Mouse (Mus musculus) kidney, postnatal 0 days (tissue): ENCODE data around the gene Creld2. TPM values are rescaled to one million over a fixed set of nuclear protein-coding genes. Genes with fewer than 3 reads are reported as not detected.

ENCODE experiments used
- ATAC-seq: fragments of 200-750 bp; cut with Nextera tagmentation; replicated peaks from 2 replicates; pipeline ENCODE4 v1.8.0; 2017; ENCODE audit warnings: low read depth, moderate number of reproducible peaks, moderate TSS enrichment, moderate library complexity; ENCODE audit not compliant: low FRiP score
- DNase-seq: peaks from one replicate; pipeline ENCODE4 v3.0.0-alpha.2; 2016; ENCODE audit warnings: low spot score
- H3K27ac ChIP-seq: fragments of 300-500 bp; sonication (generic); 2 replicates; pipeline ENCODE4 v1.5.1; 2014; ENCODE audit warnings: mild to moderate bottlenecking
- H3K27me3 ChIP-seq: fragments of 300-500 bp; sonication (generic); 2 replicates; pipeline ENCODE4 v1.6.1; 2014; ENCODE audit warnings: low read length, mixed read lengths; ENCODE audit not compliant: insufficient read depth
- H3K36me3 ChIP-seq: fragments of 300-500 bp; sonication (generic); 2 replicates; pipeline ENCODE4 v1.6.1; 2014; ENCODE audit warnings: low read length, mixed read lengths; ENCODE audit not compliant: insufficient read depth
- H3K4me1 ChIP-seq: fragments of 300-500 bp; sonication (generic); replicated peaks from 2 replicates; pipeline ENCODE4 v1.6.1; 2014; ENCODE audit warnings: antibody characterized with exemption, low read length, mixed read lengths; ENCODE audit not compliant: insufficient read depth
- H3K4me2 ChIP-seq: fragments of 300-500 bp; sonication (generic); 2 replicates; pipeline ENCODE4 v1.6.1; 2014; ENCODE audit warnings: mild to moderate bottlenecking, low read length, moderate library complexity, mixed read lengths
- H3K4me3 ChIP-seq: fragments of 300-500 bp; sonication (generic); replicated peaks from 2 replicates; pipeline ENCODE4 v1.5.1; 2014; ENCODE audit warnings: low read depth, low read length
- H3K9ac ChIP-seq: fragments of 300-500 bp; sonication (generic); 2 replicates; pipeline ENCODE4 v1.6.1; 2014; ENCODE audit warnings: low read depth, low read length
- H3K9me3 ChIP-seq: fragments of 300-500 bp; sonication (generic); replicated peaks from 2 replicates; pipeline ENCODE4 v1.6.1; 2016; ENCODE audit warnings: low read length, inconsistent platforms, mixed read lengths
- CTCF ChIP-seq: IDR thresholded peaks from 2 replicates; pipeline ENCODE4 v1.5.1; 2016; ENCODE audit warnings: antibody characterized with exemption, low read depth, mild to moderate bottlenecking, moderate library complexity
- WGBS: fragments of 180-500 bp; shearing (Covaris S2); extraction: QIAGEN DNeasy Blood & Tissue Kit; methylation state at CpG from one replicate; pipeline ENCODE4 v1.1.7; 2014; 5-methylcytosine and 5-hydroxymethylcytosine counted together
- polyA plus RNA-seq: library from polyadenylated mRNA; unstranded; fragments of >200 nt; fragmentation: Nextera tagmentation; extraction: Ambion mirVana; gene quantifications from 2 replicates; pipeline ENCODE4 v1.2.1, GENCODE M21; 2015

The Creld2 gene
- polyA plus RNA-seq, 1 experiment from 2014 or later: 79.0 TPM

DNA sequence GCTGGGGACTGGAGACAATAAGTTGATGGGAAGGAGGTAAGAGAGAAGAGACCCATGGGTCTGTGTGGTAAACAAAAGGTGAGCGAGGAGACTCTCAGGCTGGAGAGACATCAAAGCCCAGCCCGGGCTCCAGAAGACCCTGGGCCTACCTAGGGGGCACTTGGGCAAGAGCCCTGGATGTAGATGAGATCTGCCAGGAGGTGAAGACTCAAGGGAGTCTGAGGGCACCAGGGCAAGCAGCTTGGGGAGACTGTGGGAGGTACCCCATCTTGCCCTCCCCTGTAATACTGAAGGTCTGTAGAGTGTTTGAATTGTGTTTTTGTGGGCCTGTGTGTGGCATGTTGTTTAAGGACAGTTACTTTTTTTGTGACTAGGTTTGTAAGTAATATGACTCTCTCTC, 39.3 kb downstream of the Creld2 start:
- no peak for TF ChIP-seq CTCF
- Histone ChIP-seq H3K27me3 (no peaks in the 10 kb centered on the region), H3K4me3 (no peak overlapping the region), H3K27ac (no peak overlapping the region), H3K9me3 (no peaks in the 10 kb centered on the region), H3K4me1 (peaks cover 25% of the 10 kb centered on the region), H3K36me3 (no peaks in the 10 kb centered on the region), H3K9ac (no peak overlapping the region), H3K4me2 (no peak overlapping the region)
- ATAC-seq: no peak
- DNase-seq: no peak
- WGBS: 86% methylated on average over 2 of the region's 2 CpGs

DNA sequence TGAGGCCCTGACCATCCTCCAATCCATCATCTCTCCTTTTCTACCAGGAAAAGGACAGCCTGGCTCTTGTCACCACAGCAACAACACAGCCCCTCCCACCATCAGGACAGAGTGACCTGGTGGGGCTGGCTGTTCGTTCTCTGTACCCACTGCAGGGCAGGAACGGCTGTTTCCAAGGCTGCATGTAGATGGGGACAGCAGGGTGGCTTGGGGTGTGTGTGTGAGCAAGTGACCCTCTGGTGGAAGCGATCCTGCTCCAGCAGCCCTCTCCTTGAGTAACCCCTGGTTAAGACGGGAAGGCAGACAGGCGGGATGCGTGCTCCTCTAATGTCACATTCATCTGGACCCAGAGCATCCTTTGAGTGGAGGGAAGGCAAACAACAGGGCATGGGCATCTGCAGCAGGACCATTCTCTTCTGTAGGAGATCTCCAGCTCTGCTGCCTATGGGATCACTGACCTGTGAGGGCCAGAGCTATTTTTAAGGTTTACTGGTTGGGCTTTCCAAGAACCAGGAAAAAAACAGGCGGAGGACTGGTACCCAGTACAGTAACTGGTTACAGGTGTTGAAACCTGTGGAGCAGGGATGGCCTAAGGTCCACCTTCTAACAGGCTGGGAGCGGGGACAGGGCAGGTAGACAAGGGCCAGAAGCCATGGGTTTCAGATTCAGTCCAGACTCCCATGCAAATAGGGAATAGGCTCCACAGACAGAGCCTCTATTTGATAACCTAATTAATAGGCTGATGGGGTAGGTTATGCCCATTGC, 39.9 kb downstream of the Creld2 start:
- 63% methylated on average over 8 of the region's 8 CpGs for WGBS
- Histone ChIP-seq H3K4me1 (peaks cover 20% of the 10 kb centered on the region), H3K4me2 (no peak overlapping the region), H3K9me3 (no peaks in the 10 kb centered on the region), H3K27ac (no peak overlapping the region), H3K27me3 (no peaks in the 10 kb centered on the region), H3K36me3 (peaks cover 3% of the 10 kb centered on the region; the same call in 1 of the 2 replicates), H3K4me3 (no peak overlapping the region), H3K9ac (no peak overlapping the region)
- DNase-seq (no peak), ATAC-seq (no peak)
- TF ChIP-seq CTCF: no peak

- no peak for TF ChIP-seq CTCF
- no peak overlapping the region for H3K9ac ChIP-seq
- DNase-seq (no peak), ATAC-seq (no peak)
- H3K4me1 ChIP-seq: peaks cover 19% of the 10 kb centered on the region
- peaks cover 14% of the 10 kb centered on the region; the same call in 1 of the 2 replicates for H3K36me3 ChIP-seq
- 92% methylated on average over 3 of the region's 3 CpGs for WGBS
- no peaks in the 10 kb centered on the region for H3K27me3 ChIP-seq
- no peaks in the 10 kb centered on the region for H3K9me3 ChIP-seq
- H3K4me2 ChIP-seq: no peak overlapping the region
- peak overlapping the region; percentile 96; the same call in 1 of the 2 replicates for H3K27ac ChIP-seq
- H3K4me3 ChIP-seq: no peak overlapping the region
Measured at GRCm38 (mm10) chr15:88860781-88861180, 41.3 kb downstream of the Creld2 start.

DNA sequence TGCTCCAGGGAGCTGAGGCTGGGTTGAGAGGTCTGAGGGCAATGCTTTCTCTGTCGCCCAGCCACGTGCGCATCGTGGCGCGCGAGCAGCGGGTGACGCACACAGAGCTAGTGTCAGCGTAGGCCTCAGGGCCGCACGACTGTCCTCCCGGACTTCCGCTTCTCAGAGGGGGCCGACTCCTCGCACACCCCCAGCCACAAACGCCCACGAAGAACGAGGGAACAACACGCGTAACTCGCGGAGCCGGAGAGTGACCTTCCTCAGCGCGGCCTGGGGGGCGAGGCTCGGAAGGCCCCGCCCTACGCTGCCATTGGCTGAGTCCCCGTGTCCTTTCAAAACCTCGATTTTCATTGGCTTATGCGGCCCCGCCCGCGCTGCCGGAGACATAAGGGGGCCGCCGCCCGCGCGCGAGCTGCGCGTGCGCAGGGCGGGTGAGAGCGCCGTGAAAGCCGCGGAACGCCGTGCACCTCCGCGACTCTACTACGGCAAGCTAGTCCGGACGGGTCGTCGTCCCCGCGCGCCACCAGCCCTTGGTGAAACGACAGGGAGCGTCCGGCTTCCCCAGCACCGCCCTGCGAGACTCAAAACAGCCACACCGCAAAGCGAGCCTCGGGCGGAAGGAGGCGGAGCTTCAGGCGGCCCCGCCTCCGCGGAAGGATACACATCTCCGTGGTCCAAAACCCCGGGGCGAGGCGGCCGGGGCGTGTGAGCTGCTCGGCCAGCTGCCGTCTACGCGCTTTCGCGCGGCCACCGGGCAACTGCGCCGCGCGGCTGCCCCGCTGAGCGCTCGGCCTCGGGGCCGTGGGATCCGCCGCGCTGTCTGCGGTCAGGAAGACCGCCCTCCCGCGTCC, 42.6 kb downstream of the Creld2 start, which contains the start of gene Pim3:
Gene Pim3 (plus strand): TSS at position 415 of the 851 bp plus-strand sequence.
- no peaks in the 10 kb centered on the region for H3K9me3 ChIP-seq
- WGBS: under 1% methylated on average over 94 of the region's 107 CpGs

DNA sequence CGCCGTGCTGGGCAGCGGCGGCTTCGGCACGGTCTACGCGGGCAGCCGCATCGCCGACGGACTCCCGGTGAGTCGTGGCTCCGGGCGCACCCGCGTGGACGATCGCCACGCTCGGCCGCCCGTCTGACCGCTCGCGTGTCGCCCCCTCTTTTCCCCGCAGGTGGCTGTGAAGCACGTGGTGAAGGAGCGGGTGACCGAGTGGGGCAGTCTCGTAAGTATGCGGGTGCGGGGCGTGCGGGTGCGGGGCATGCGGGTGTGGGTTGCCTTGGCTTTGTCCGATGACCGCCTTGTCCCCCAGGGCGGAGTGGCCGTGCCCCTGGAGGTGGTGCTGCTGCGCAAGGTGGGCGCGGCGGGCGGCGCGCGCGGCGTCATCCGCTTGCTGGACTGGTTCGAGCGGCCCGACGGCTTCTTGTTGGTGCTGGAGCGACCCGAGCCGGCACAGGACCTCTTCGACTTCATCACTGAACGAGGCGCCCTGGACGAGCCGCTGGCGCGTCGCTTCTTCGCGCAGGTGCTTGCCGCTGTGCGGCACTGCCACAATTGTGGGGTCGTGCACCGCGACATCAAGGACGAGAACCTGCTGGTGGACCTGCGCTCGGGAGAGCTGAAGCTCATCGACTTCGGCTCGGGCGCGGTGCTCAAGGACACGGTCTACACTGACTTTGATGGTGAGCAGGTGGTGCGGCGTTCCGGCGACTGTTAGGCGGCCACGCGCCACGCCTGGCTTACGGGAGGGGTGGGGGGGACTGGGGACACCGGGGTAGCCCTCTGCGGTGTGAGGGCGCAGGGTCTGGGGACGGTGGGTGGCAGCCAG, 43.6 kb downstream of the Creld2 start:
- WGBS: under 1% methylated on average over 91 of the region's 98 CpGs
- ATAC-seq (no peak; the same call in 1 of the 2 replicates), DNase-seq (peak; percentile 49)
- Histone ChIP-seq H3K4me2 (peak overlapping the region; percentile 91), H3K9ac (peak overlapping the region; percentile 89), H3K36me3 (peaks cover 23% of the 10 kb centered on the region), H3K4me3 (peak overlapping the region; percentile 83), H3K4me1 (peaks cover 38% of the 10 kb centered on the region), H3K27ac (peak overlapping the region; percentile 96), H3K9me3 (no peaks in the 10 kb centered on the region), H3K27me3 (no peaks in the 10 kb centered on the region)
- peak; percentile 17; the same call in 1 of the 2 replicates for TF ChIP-seq CTCF

More for the DNA sequence above, 42.6 kb downstream of the Creld2 start, which contains the start of gene Pim3:
- Histone ChIP-seq H3K4me3 (peak within 1 kb of the TSS; percentile 83), H3K4me1 (peaks cover 29% of the 10 kb centered on the region), H3K36me3 (peaks cover 23% of the 10 kb centered on the region), H3K9ac (peak within 1 kb of the TSS; percentile 89), H3K27me3 (no peaks in the 10 kb centered on the region), H3K4me2 (peak within 1 kb of the TSS; percentile 91), H3K27ac (peak within 1 kb of the TSS; percentile 96)
- DNase-seq (peak; percentile 99), ATAC-seq (peak; percentile 81)
- no peak for TF ChIP-seq CTCF
